9 mouse cellular contexts compared by ENCODE assay signal in genomic region chr15:94214440-94214839, GRCm38 (mm10).
DNase-seq lines count a peak whose midpoint lies in the region; ATAC-seq lines count a peak whose summit lies in the region.
"Had no signal": no experiment of that assay in that cellular context is flagged by ENCODE, and none has a peak within 500 bp of the region (broad histone marks: within the 10 kb centered on the region; RNA-seq: fewer than 3 reads in every experiment).

No protein-coding gene starts in this region.

- H3K4me3 ChIP-seq in liver, embryonic 12.5 days = no peak overlapping the region
- H3K4me3 ChIP-seq: heart, adult 2 months; liver, embryonic 13.5 days had no signal

- H3K9ac ChIP-seq in liver, embryonic 12.5 days = no peak overlapping the region
- H3K9ac ChIP-seq: liver, embryonic 13.5 days had no signal

- no peaks in the 10 kb centered on the region for H3K9me3 ChIP-seq in liver, embryonic 12.5 days (replicated peaks)
- H3K9me3 ChIP-seq: liver, embryonic 13.5 days had no signal

- no peaks in the 10 kb centered on the region for H3K4me1 ChIP-seq in liver, embryonic 12.5 days
- H3K4me1 ChIP-seq: liver, embryonic 13.5 days had no signal

- no peaks in the 10 kb centered on the region for H3K27me3 ChIP-seq in liver, embryonic 12.5 days (replicated peaks)
- H3K27me3 ChIP-seq: liver, embryonic 13.5 days had no signal

- WGBS in liver, embryonic 12.5 days (ENCODE audit: insufficient replicate concordance) = 20% methylated on average over 9 of the region's 9 CpGs

- H3K4me2 ChIP-seq in liver, embryonic 12.5 days = no peak overlapping the region
- H3K4me2 ChIP-seq: liver, embryonic 13.5 days had no signal

- H3K36me3 ChIP-seq in liver, embryonic 12.5 days = no peaks in the 10 kb centered on the region
- H3K36me3 ChIP-seq: liver, embryonic 13.5 days had no signal

- H3K27ac ChIP-seq in liver, embryonic 12.5 days = no peak overlapping the region
- H3K27ac ChIP-seq: heart, adult 2 months; liver, embryonic 13.5 days had no signal

- peak; percentile 18 for DNase-seq in liver
- DNase-seq in embryo, embryonic 10.5 days (ENCODE audit: low spot score) = peak; percentile 76
- DNase-seq in thymus, postnatal 10 days (ENCODE audit: low spot score in 2 of 2) = peak; percentile 54 to 58
- no peak for DNase-seq in urinary bladder, adult 2 months (ENCODE audit: low spot score)
- no peak for DNase-seq in cerebellum, postnatal 25 days
- DNase-seq: liver, embryonic 13.5 days had no signal

- no peak for ATAC-seq in liver, embryonic 12.5 days
- peak; percentile 81 for ATAC-seq in inflammation-experienced regulatory T-cells, adult 6 months

Comparison
In these comparisons a context has a peak if more than half of its experiments do, and no peak if none do; other contexts are left out.
1. DNase-seq: peak in liver (single experiment), embryo, embryonic 10.5 days (single experiment) and thymus, postnatal 10 days (2 of 2); none in urinary bladder, adult 2 months (single experiment) and cerebellum, postnatal 25 days (0 of 2).